Mouse (Mus musculus): ENCODE data around the gene Lgi4.

Lgi4 gene

DNA sequence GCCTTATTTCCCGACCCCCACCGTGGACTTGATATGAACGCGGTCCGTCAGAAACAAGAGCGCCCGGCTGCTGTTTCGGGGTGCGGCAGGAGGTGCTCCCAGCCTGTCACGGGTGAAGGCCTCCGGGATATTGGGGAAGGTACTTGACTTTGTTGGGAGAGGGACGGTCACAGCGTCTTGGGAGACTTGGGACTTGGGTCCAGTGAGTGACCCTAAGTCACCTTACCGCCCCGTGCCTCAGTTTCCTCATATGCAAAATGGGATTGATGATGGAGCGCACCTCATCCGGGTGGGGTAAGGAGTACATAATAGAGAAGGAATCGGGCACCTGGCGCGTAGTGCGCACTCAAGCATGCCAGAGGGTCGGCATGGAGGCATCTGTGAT, 6.9 kb upstream of the Lgi4 start:
- no peak for DNase-seq

GRCm38 (mm10) chr7:31052636-31053434, 6.3 kb upstream of the Lgi4 start:
- DNase-seq, result peak; percentile 81

DNA sequence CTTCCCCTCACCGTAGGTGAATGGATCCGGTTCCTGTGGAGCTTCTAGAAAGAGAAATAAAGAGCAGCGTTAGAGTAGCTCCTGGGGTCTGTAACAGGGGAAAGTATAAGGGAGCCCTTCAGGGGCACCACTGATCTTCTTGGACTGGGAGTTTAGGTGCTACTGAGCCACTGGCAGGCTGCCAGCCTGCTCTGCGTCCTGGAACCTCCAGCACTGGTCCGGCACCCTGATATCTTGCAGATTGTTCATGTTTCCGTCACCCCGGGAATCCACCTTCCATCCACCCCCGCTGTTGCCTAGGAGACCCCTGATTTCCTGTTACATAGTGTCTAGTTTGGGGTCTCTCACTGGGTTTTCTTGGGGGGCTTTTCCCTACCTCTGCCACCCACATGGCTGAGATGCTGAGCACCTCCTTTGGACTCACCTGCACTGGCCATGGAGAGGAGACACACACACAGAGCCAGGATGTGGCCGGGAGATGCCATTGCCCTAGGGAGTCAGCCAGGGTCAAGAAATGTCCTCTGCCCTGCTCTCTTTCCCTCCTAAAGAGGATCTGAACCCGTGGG, 5.2 kb upstream of the Lgi4 start:
- no peak for DNase-seq

DNA sequence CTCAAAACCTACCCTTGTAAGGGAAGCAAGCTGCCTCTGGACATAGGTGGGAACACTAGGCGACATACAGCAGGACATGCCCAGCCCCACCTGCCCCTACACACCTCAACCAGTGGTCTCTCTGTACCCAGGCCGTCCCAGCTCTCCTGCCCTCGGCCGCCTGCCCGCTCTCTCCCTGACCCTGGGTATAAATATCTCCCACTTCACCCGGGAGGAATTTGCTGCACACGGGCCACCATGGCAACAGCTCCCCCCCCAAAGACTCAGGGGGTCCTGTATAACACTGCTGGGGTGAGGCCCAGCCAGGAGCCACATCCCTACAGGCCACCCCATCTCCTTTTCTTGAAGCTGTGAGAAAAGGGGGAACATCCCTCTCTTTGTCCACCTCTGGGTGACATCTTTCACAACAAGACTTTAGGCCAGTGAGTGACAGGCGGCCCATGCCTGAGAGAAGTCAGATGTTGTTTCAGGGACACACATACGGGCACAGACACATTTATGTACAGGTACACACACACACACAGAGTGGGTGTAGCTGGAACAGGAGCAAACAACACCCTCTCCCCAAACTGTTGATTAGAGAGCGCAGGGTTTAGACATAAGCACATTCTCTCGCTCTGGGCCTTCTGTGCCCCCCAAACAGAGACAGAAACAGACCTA, 4.4 kb upstream of the Lgi4 start:
- DNase-seq, result no peak

- peak; percentile 41 for DNase-seq
Measured at GRCm38 (mm10) chr7:31055354-31055824, 3.8 kb upstream of the Lgi4 start.

- no peak for DNase-seq
Measured at GRCm38 (mm10) chr7:31055883-31056282, 3.3 kb upstream of the Lgi4 start.

DNA sequence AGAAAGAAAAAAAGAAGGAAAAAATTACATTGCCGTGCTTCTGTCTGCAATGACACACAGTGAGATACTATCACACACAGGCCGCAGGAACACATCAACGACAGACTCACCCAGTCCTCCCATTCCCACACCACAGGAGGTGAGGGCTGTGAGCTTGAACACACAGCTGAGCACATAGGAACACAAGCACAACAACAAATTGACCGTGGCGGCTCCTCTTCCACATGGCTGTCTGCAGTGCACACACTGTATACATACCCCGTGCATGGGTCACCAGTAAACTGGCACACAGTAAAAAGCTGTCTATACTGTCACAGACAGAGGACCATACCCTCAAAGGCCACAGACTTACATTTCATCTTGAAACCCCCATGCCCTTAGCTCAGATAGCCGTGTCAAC, 2.7 kb upstream of the Lgi4 start:
- no peak for DNase-seq

GRCm38 (mm10) chr7:31057071-31057470, 2.1 kb upstream of the Lgi4 start, which contains the start of gene Fxyd1:
Gene Fxyd1 (minus strand): TSS chr7:31057199.
- DNase-seq, result no peak

GRCm38 (mm10) chr7:31057730-31058129, 1.4 kb upstream of the Lgi4 start:
- no peak for DNase-seq

DNA sequence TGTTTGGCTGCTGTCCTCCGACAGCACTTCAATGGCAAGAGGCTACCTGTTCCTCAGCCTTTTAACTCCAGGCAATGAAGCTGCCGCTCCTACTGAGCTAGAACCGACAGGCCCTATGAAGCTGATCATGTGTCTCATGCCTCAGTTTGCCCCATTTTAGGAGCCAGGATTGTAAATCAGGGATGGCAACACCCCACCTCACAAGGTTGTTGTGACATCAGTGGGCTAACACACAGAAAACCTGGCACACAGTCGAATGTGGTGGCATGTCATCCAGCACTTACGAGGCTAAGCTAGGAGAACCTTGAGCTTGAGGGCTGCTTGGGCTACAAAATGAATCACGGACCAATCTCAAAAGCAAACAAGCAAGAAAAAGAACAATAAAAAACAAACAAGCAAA, 931 bp upstream of the Lgi4 start:
- no peak for DNase-seq

- DNase-seq, result no peak
Measured at GRCm38 (mm10) chr7:31059919-31060620, 928 bp downstream of the Lgi4 start.

DNA sequence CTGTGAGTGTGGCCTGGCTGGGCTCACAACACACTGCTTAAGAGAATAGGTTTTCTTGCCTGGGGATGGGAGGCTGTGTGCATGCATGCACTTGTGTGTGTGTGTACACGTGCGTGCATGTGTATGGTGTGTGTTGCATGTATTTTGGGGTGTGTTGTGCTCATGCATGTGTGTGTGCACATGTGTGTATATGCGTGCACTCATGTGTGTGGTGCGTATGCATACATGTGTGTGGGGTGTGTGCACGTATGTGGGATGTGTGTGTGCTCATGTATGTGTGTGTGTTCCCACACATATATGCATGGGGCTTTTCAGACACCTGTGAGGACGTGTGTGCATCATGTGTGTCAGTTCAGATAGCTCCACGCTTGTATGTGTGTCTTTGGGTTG, 1.5 kb downstream of the Lgi4 start:
- DNase-seq, result no peak

DNA sequence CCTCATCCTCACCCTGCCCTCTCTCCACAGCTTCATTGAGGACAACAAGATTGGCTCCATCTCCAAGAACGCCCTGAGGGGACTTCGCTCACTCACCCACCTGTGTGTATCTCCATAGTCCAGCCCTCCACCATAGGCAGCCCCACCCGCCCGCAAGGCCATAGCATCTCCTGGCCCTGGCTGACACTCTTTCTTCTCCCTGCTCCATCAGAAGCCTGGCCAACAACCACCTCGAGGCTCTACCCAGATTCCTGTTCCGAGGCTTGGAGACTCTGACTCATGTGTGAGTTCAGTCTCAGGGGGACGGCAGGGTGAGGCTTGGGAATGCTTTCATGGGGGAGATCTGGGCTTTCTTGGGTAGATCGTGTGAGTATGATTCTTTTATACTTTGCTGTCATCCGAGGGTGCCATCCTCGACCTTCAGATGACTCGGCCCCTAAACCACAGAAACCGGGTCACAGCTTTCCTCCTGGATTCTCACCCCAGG, 4.0 kb downstream of the Lgi4 start:
- DNase-seq, result no peak

- DNase-seq, result no peak
Measured at GRCm38 (mm10) chr7:31067836-31068235, 8.7 kb downstream of the Lgi4 start.

DNA sequence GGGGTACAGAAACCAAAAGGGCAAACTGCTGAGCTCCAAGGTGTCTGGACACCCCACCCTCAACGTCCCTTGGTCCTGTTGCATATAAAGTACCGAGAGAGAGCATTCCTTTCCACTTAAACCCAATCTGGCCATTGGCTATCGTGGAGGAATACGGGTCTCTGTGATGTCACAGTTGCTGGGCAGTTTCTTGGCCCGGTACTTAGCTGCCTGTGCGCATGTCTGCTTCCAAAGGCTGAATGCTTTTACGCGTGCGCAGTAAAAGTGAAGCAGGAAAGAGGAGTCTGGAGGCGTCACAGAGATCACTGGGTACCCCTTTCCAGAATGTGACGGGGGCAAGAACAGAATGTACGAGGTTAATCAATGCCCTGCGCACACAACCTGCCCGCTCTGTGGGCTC, 10.3 kb downstream of the Lgi4 start:
- DNase-seq, result no peak

- DNase-seq, result no peak
Measured at GRCm38 (mm10) chr7:31070324-31070723, 11.2 kb downstream of the Lgi4 start.

DNA sequence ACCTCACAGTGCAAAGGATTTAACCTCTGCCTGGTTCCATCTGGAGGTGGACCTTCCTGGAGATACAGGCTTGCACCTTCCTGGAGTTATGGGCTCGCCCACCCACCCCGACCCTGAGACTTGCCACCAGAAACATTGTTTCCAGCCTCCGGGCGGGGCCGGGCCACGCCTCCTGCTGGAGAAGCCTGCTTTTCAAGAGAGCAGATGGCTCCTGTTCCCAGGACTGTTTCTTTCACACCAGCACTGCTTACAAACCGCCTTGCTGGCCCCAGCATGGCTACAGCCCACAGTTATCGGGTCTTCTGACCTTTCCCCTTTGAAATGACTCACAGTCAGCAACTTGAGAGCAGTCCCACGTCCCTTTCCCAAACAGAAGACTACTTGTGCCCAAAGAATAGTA, 13.2 kb downstream of the Lgi4 start:
- DNase-seq, result no peak

GRCm38 (mm10) chr7:31073546-31073945, 14.4 kb downstream of the Lgi4 start:
- DNase-seq, result no peak

- no peak for DNase-seq
Measured at GRCm38 (mm10) chr7:31074061-31074712, 15.0 kb downstream of the Lgi4 start.

GRCm38 (mm10) chr7:31074713-31075069, 15.5 kb downstream of the Lgi4 start:
- no peak for DNase-seq

DNA sequence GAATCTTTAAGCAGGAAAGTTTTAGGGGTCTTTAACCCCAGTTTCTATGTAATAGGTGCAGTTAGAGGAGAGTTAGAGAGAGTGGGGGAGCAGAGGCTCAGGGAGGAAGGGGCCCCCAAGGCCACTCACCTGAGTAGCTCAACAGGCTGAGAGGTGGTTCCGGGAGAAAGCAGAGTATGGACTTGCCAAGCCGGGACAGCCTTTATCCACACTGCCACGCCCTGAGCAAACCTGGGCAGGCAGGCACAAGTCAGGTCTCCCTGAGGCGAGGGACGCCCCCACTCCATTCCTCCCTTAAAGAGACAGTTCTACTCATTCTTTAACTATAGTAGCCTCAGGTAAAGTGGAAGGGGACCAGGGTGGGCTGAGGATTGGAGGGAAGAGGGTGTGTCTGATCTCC, 17.4 kb downstream of the Lgi4 start, which contains the start of gene Fxyd3:
Gene Fxyd3, minus strand, starts transcription at position 213 of the 400 bp plus-strand sequence.
- no peak for DNase-seq

GRCm38 (mm10) chr7:31077470-31077869, 18.3 kb downstream of the Lgi4 start:
- DNase-seq, result peak; percentile 59

Measured in right cerebral cortex, adult 18-20 months (tissue).